Mouse (Mus musculus): ENCODE measurements around the gene Slc46a1. TPM values are rescaled to one million over a fixed set of nuclear protein-coding genes. Genes with fewer than 3 reads are reported as not detected.

Slc46a1 gene
- polyA plus RNA-seq, 1 experiment from 2014 or later = 13.3 TPM

- no peak overlapping the region for H3K27ac ChIP-seq
- H3K36me3 ChIP-seq = peaks cover 34% of the 10 kb centered on the region
- H3K9ac ChIP-seq = peak overlapping the region; percentile 89; the same call in 1 of the 2 replicates
- WGBS = 75% methylated on average over 3 of the region's 3 CpGs
- no peaks in the 10 kb centered on the region for H3K27me3 ChIP-seq (replicated peaks)
- H3K4me1 ChIP-seq (replicated peaks) = peaks cover 12% of the 10 kb centered on the region
- peak overlapping the region; percentile 70 for H3K4me3 ChIP-seq (replicated peaks)
- peak overlapping the region; percentile 86 for H3K4me2 ChIP-seq (replicated peaks)
- ATAC-seq = no peak
- H3K9me3 ChIP-seq = no peaks in the 10 kb centered on the region
Measured at GRCm38 (mm10) chr11:78513106-78513790, 47.8 kb downstream of the Slc46a1 start.

- H3K9ac ChIP-seq = no peak overlapping the region
- 67% methylated on average over 2 of the region's 2 CpGs for WGBS
- H3K36me3 ChIP-seq = peaks cover 46% of the 10 kb centered on the region
- no peak for ATAC-seq
- no peaks in the 10 kb centered on the region for H3K9me3 ChIP-seq
- no peaks in the 10 kb centered on the region for H3K27me3 ChIP-seq (replicated peaks)
- H3K4me3 ChIP-seq (replicated peaks) = no peak overlapping the region
- H3K4me2 ChIP-seq (replicated peaks) = no peak overlapping the region
- H3K4me1 ChIP-seq (replicated peaks) = peaks cover 12% of the 10 kb centered on the region
- H3K27ac ChIP-seq = no peak overlapping the region
Measured at GRCm38 (mm10) chr11:78515549-78516325, 50.2 kb downstream of the Slc46a1 start.

DNA sequence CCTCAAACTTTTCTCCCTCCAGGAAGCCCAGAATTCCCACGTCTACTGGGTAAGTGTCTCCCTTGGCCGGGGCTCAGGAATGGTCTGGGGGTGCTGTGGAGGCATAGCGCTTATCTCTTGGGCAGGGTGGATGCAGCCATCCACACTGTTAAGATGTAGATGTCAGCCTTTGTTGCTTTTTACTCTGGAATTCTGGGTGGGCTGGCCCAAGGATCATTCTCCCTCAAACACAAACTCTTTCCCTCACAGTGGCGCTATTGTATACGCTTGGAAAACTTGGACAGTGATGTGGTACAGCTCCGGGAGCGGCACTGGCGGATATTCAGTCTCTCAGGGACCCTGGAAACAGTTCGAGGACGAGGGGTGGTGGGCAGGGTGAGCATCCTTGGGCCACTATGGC, 53.4 kb downstream of the Slc46a1 start:
- Histone ChIP-seq H3K4me3 (replicated peaks) (no peak overlapping the region), H3K27ac (no peak overlapping the region), H3K9ac (no peak overlapping the region), H3K9me3 (no peaks in the 10 kb centered on the region), H3K4me1 (replicated peaks) (no peaks in the 10 kb centered on the region), H3K4me2 (replicated peaks) (no peak overlapping the region), H3K36me3 (peaks cover 76% of the 10 kb centered on the region), H3K27me3 (replicated peaks) (no peaks in the 10 kb centered on the region)
- no peak for ATAC-seq
- 89% methylated on average over 10 of the region's 10 CpGs for WGBS

Other genes starting within 250 kb of the Slc46a1 start
- 70.2 and 79.0 TPM in 2 replicates for gene Sdf2, start 220.0 kb upstream of the Slc46a1 start, polyA plus RNA-seq (2015; fragmentation: Nextera tagmentation; extraction: Ambion mirVana)
- gene Supt6, start 219.7 kb upstream of the Slc46a1 start, polyA plus RNA-seq (2015; fragmentation: Nextera tagmentation; extraction: Ambion mirVana) = 21.0 and 22.7 TPM in 2 replicates
- 68.6 and 71.1 TPM in 2 replicates for gene 2610507B11Rik, start 203.9 kb upstream of the Slc46a1 start, polyA plus RNA-seq (2015; fragmentation: Nextera tagmentation; extraction: Ambion mirVana)
- gene BC030499, start 174.9 kb upstream of the Slc46a1 start, polyA plus RNA-seq (2015; fragmentation: Nextera tagmentation; extraction: Ambion mirVana) = 0.16 and 0.33 TPM in 2 replicates
- 26.8 and 28.3 TPM in 2 replicates for gene Spag5, start 164.2 kb upstream of the Slc46a1 start, polyA plus RNA-seq (2015; fragmentation: Nextera tagmentation; extraction: Ambion mirVana)
- gene Aldoc, start 142.7 kb upstream of the Slc46a1 start, polyA plus RNA-seq (2015; fragmentation: Nextera tagmentation; extraction: Ambion mirVana) = 23.1 and 29.0 TPM in 2 replicates
- gene Pigs, start 137.3 kb upstream of the Slc46a1 start, polyA plus RNA-seq (2015; fragmentation: Nextera tagmentation; extraction: Ambion mirVana) = 78.6 and 85.0 TPM in 2 replicates
- 33.5 and 34.6 TPM in 2 replicates for gene Unc119, start 122.2 kb upstream of the Slc46a1 start, polyA plus RNA-seq (2015; fragmentation: Nextera tagmentation; extraction: Ambion mirVana)
- not detected in 2 replicates for gene Foxn1, start 79.1 kb upstream of the Slc46a1 start, polyA plus RNA-seq (2015; fragmentation: Nextera tagmentation; extraction: Ambion mirVana)
- 1.3 and 2.5 TPM in 2 replicates for gene Slc13a2, start 43.5 kb upstream of the Slc46a1 start, polyA plus RNA-seq (2015; fragmentation: Nextera tagmentation; extraction: Ambion mirVana)
- 2.1 and 2.7 TPM in 2 replicates for gene Sarm1, start 32.1 kb downstream of the Slc46a1 start, polyA plus RNA-seq (2015; fragmentation: Nextera tagmentation; extraction: Ambion mirVana)
- 22.4 and 34.2 TPM in 2 replicates for gene Vtn, start 33.4 kb downstream of the Slc46a1 start, polyA plus RNA-seq (2015; fragmentation: Nextera tagmentation; extraction: Ambion mirVana)
- not detected in 2 replicates for gene Sebox, start 37.8 kb downstream of the Slc46a1 start, polyA plus RNA-seq (2015; fragmentation: Nextera tagmentation; extraction: Ambion mirVana)
- gene Tmem199, start 46.5 kb downstream of the Slc46a1 start, polyA plus RNA-seq (2015; fragmentation: Nextera tagmentation; extraction: Ambion mirVana) = 54.1 and 56.9 TPM in 2 replicates
- gene Poldip2, start 46.5 kb downstream of the Slc46a1 start, polyA plus RNA-seq (2015; fragmentation: Nextera tagmentation; extraction: Ambion mirVana) = 147 and 149 TPM in 2 replicates
- gene Tnfaip1, start 70.6 kb downstream of the Slc46a1 start, polyA plus RNA-seq (2015; fragmentation: Nextera tagmentation; extraction: Ambion mirVana) = 81.2 and 82.2 TPM in 2 replicates
- gene Ift20, start 70.7 kb downstream of the Slc46a1 start, polyA plus RNA-seq (2015; fragmentation: Nextera tagmentation; extraction: Ambion mirVana) = 126 and 137 TPM in 2 replicates
- gene Tmem97, start 85.1 kb downstream of the Slc46a1 start, polyA plus RNA-seq (2015; fragmentation: Nextera tagmentation; extraction: Ambion mirVana) = 182 and 269 TPM in 2 replicates
- gene Nlk, start 231.7 kb downstream of the Slc46a1 start, polyA plus RNA-seq (2015; fragmentation: Nextera tagmentation; extraction: Ambion mirVana) = 9.9 and 10.3 TPM in 2 replicates